Mouse (Mus musculus): ENCODE measurements around the gene Zan.
A peak's percentile ranks its signal among the peaks of the same experiment; 100 is the strongest.

The Zan gene

GRCm38 (mm10) chr5:137414253-137414652 is 62.6 kb downstream of the Zan start:
- DNase-seq (ENCODE audit: low spot score in 2 of 2): no peak

GRCm38 (mm10) chr5:137411235-137411634 is 65.6 kb downstream of the Zan start:
- no peak for DNase-seq (ENCODE audit: low spot score in 2 of 2)

GRCm38 (mm10) chr5:137410549-137410948 is 66.3 kb downstream of the Zan start:
- DNase-seq (ENCODE audit: low spot score in 2 of 2): no peak

- no peak for DNase-seq (ENCODE audit: low spot score in 2 of 2)
These were observed 66.8 kb downstream of the Zan start for GRCm38 (mm10) chr5:137410066-137410465.

- DNase-seq (ENCODE audit: low spot score in 2 of 2): no peak
These were observed 67.4 kb downstream of the Zan start for GRCm38 (mm10) chr5:137409451-137409850.

- no peak for DNase-seq (ENCODE audit: low spot score in 2 of 2)
These were observed 72.8 kb downstream of the Zan start for GRCm38 (mm10) chr5:137404081-137404480.

GRCm38 (mm10) chr5:137394456-137394855 is 82.4 kb downstream of the Zan start:
- no peak for DNase-seq (ENCODE audit: low spot score in 2 of 2)

- DNase-seq (ENCODE audit: low spot score in 2 of 2): no peak
These were observed 85.2 kb downstream of the Zan start for GRCm38 (mm10) chr5:137391641-137392040.

GRCm38 (mm10) chr5:137386712-137387111 is 90.2 kb downstream of the Zan start:
- no peak for DNase-seq (ENCODE audit: low spot score in 2 of 2)

- DNase-seq (ENCODE audit: low spot score in 2 of 2): no peak
These were observed 93.4 kb downstream of the Zan start for GRCm38 (mm10) chr5:137383441-137383840.

GRCm38 (mm10) chr5:137381152-137381551 is 95.7 kb downstream of the Zan start:
- peak; percentile 10 to 35 for DNase-seq (ENCODE audit: low spot score in 2 of 2)

GRCm38 (mm10) chr5:137377603-137378002 is 99.3 kb downstream of the Zan start:
- no peak for DNase-seq (ENCODE audit: low spot score in 2 of 2)

GRCm38 (mm10) chr5:137377176-137377575 is 99.7 kb downstream of the Zan start:
- DNase-seq (ENCODE audit: low spot score in 2 of 2): no peak

GRCm38 (mm10) chr5:137376722-137377121 is 100.1 kb downstream of the Zan start:
- DNase-seq (ENCODE audit: low spot score in 2 of 2): no peak

- DNase-seq (ENCODE audit: low spot score in 2 of 2): no peak
These were observed 100.7 kb downstream of the Zan start for GRCm38 (mm10) chr5:137376198-137376597.

- DNase-seq (ENCODE audit: low spot score in 2 of 2): no peak
These were observed 101.2 kb downstream of the Zan start for GRCm38 (mm10) chr5:137375627-137376026.

- DNase-seq (ENCODE audit: low spot score in 2 of 2): no peak
These were observed 102.3 kb downstream of the Zan start for GRCm38 (mm10) chr5:137374521-137375080.

- DNase-seq (ENCODE audit: low spot score in 2 of 2): no peak
These were observed 103.4 kb downstream of the Zan start for GRCm38 (mm10) chr5:137373371-137373950.

GRCm38 (mm10) chr5:137369665-137370064 is 107.2 kb downstream of the Zan start:
- DNase-seq (ENCODE audit: low spot score in 2 of 2): no peak

- no peak for DNase-seq (ENCODE audit: low spot score in 2 of 2)
These were observed 118.5 kb downstream of the Zan start for GRCm38 (mm10) chr5:137358382-137358781.

GRCm38 (mm10) chr5:137354091-137354490 is 122.8 kb downstream of the Zan start:
- no peak for DNase-seq (ENCODE audit: low spot score in 2 of 2)

- no peak for DNase-seq (ENCODE audit: low spot score in 2 of 2)
These were observed 124.6 kb downstream of the Zan start for GRCm38 (mm10) chr5:137352011-137352975.

- no peak for DNase-seq (ENCODE audit: low spot score in 2 of 2)
These were observed 125.5 kb downstream of the Zan start for GRCm38 (mm10) chr5:137351394-137351793.
